Mouse (Mus musculus): ENCODE measurements around the gene Vgll3. TPM values are rescaled to one million over a fixed set of nuclear protein-coding genes. Genes with fewer than 3 reads are reported as not detected.
A peak's percentile ranks its signal among the peaks of the same experiment; 100 is the strongest.

Gene Vgll3
- polyA plus RNA-seq, 1 experiment, result 16.9 TPM

GRCm38 (mm10) chr16:65828141-65828565 lies 13.1 kb downstream of the Vgll3 start:
- TF ChIP-seq POLR2A (IDR thresholded peaks at IDR 0.05; ENCODE audit: control insufficient read depth, low read depth, low read length) (no peak), CTCF (IDR thresholded peaks at IDR 0.05; ENCODE audit: control insufficient read depth, insufficient read depth, insufficient replicate concordance, low read depth, low read length) (no peak)

DNA sequence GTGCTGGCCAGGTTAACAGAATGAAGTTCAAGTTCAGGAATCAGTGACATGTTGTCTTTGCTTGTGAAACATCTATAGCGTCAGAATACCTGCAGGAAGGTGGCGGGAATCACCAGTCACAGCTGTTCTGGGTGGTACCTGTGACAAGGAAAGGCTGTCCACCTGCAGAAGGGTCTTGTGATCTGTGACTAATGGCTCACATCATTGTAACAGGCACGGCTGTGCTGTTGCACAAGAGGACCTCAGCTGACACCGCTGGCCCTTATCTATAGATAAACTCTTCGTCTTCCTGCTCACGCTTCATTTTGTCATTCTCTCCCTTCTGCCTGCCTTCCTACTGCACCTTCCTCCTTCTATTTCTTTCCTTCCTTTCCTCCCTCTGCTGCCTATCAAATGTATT lies 14.0 kb downstream of the Vgll3 start:
- TF ChIP-seq POLR2A (IDR thresholded peaks at IDR 0.05; ENCODE audit: control insufficient read depth, low read depth, low read length) (no peak), CTCF (IDR thresholded peaks at IDR 0.05; ENCODE audit: control insufficient read depth, insufficient read depth, insufficient replicate concordance, low read depth, low read length) (no peak)

More at GRCm38 (mm10) chr16:65828141-65828565, 13.1 kb downstream of the Vgll3 start:
- H3K27ac ChIP-seq (ENCODE audit: control insufficient read depth, insufficient read depth, low read depth, low read length), result peak overlapping the region; percentile 77
- H3K27me3 ChIP-seq (ENCODE audit: control insufficient read depth, insufficient read depth, low read length), result no peaks in the 10 kb centered on the region
- H3K4me1 ChIP-seq (ENCODE audit: control insufficient read depth, insufficient read depth, low read length), result no peaks in the 10 kb centered on the region; the same call in 1 of the 2 replicates
- no peaks in the 10 kb centered on the region for H3K36me3 ChIP-seq (ENCODE audit: control insufficient read depth, insufficient read depth, low read length)
- peak overlapping the region; percentile 81 for H3K4me3 ChIP-seq (ENCODE audit: control insufficient read depth, low read depth, low read length)

DNA sequence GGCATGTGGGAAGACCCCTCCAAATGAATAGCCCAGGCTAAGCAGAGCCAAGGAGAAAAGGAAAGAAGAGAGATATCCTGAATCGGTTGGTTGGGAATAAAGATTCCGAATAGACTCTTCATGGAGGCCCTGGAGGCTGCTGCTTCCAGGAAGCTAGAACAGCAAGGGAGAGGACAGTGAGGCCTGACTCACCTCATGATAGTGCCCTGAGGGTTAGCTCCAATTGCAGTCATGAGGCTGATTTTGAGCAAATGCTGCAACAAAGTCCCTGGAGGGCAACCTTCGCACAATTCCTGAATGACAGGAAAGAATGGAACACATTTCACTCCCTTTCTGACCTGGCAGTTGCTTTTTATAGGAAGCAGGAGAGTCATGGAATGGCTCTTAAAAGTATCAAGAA lies 19.7 kb downstream of the Vgll3 start:
- H3K27ac ChIP-seq (ENCODE audit: control insufficient read depth, insufficient read depth, low read depth, low read length), result no peak overlapping the region
- TF ChIP-seq POLR2A (IDR thresholded peaks at IDR 0.05; ENCODE audit: control insufficient read depth, low read depth, low read length), result no peak
- H3K4me1 ChIP-seq (ENCODE audit: control insufficient read depth, insufficient read depth, low read length), result peaks cover 4% of the 10 kb centered on the region
- no peaks in the 10 kb centered on the region for H3K27me3 ChIP-seq (ENCODE audit: control insufficient read depth, insufficient read depth, low read length)
- H3K4me3 ChIP-seq (ENCODE audit: control insufficient read depth, low read depth, low read length), result no peak overlapping the region
- H3K36me3 ChIP-seq (ENCODE audit: control insufficient read depth, insufficient read depth, low read length), result no peaks in the 10 kb centered on the region

More for the DNA sequence above, 14.0 kb downstream of the Vgll3 start:
- H3K4me3 ChIP-seq (ENCODE audit: control insufficient read depth, low read depth, low read length), result peak overlapping the region; percentile 81
- peak overlapping the region; percentile 44 for H3K27ac ChIP-seq (ENCODE audit: control insufficient read depth, insufficient read depth, low read depth, low read length)
- H3K36me3 ChIP-seq (ENCODE audit: control insufficient read depth, insufficient read depth, low read length), result no peaks in the 10 kb centered on the region
- H3K4me1 ChIP-seq (ENCODE audit: control insufficient read depth, insufficient read depth, low read length), result no peaks in the 10 kb centered on the region; the same call in 1 of the 2 replicates
- no peaks in the 10 kb centered on the region for H3K27me3 ChIP-seq (ENCODE audit: control insufficient read depth, insufficient read depth, low read length)

GRCm38 (mm10) chr16:65850126-65850525 lies 35.1 kb downstream of the Vgll3 start:
- TF ChIP-seq CTCF (IDR thresholded peaks at IDR 0.05; ENCODE audit: control insufficient read depth, insufficient read depth, insufficient replicate concordance, low read depth, low read length), result no peak
- TF ChIP-seq POLR2A (IDR thresholded peaks at IDR 0.05; ENCODE audit: control insufficient read depth, low read depth, low read length), result no peak
- no peak overlapping the region for H3K27ac ChIP-seq (ENCODE audit: control insufficient read depth, insufficient read depth, low read depth, low read length)
- H3K27me3 ChIP-seq (ENCODE audit: control insufficient read depth, insufficient read depth, low read length), result no peaks in the 10 kb centered on the region
- no peak overlapping the region for H3K4me3 ChIP-seq (ENCODE audit: control insufficient read depth, low read depth, low read length)
- no peaks in the 10 kb centered on the region for H3K4me1 ChIP-seq (ENCODE audit: control insufficient read depth, insufficient read depth, low read length)
- no peaks in the 10 kb centered on the region for H3K36me3 ChIP-seq (ENCODE audit: control insufficient read depth, insufficient read depth, low read length)

- Histone ChIP-seq H3K27ac (ENCODE audit: control insufficient read depth, insufficient read depth, low read depth, low read length) (no peak overlapping the region), H3K4me3 (ENCODE audit: control insufficient read depth, low read depth, low read length) (no peak overlapping the region), H3K36me3 (ENCODE audit: control insufficient read depth, insufficient read depth, low read length) (no peaks in the 10 kb centered on the region), H3K27me3 (ENCODE audit: control insufficient read depth, insufficient read depth, low read length) (no peaks in the 10 kb centered on the region), H3K4me1 (ENCODE audit: control insufficient read depth, insufficient read depth, low read length) (no peaks in the 10 kb centered on the region)
- TF ChIP-seq CTCF (IDR thresholded peaks at IDR 0.05; ENCODE audit: control insufficient read depth, insufficient read depth, insufficient replicate concordance, low read depth, low read length) (no peak), POLR2A (IDR thresholded peaks at IDR 0.05; ENCODE audit: control insufficient read depth, low read depth, low read length) (no peak)
Observed at GRCm38 (mm10) chr16:65864471-65864870, 49.4 kb downstream of the Vgll3 start.

DNA sequence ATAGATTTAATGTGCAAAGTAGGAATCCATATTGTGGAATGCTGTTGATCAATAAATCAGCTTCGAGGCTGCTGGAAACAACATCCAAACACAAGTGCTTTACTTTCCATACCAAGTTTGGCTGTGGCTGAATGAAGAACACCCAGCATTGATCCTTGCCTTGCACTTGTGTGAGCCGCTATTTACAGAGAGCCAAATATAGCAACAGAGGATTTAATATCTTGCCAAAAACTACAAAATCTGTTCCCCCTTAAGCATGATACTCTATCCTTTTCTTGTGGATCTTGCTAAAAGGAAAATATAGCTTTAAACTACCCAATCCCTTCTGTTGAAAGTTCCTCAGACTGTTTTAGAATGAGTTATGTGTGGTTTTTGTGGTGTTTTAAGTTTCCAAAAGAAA lies 52.9 kb downstream of the Vgll3 start:
- H3K36me3 ChIP-seq (ENCODE audit: control insufficient read depth, insufficient read depth, low read length), result no peaks in the 10 kb centered on the region
- TF ChIP-seq POLR2A (IDR thresholded peaks at IDR 0.05; ENCODE audit: control insufficient read depth, low read depth, low read length), result no peak
- TF ChIP-seq CTCF (IDR thresholded peaks at IDR 0.05; ENCODE audit: control insufficient read depth, insufficient read depth, insufficient replicate concordance, low read depth, low read length), result no peak
- no peak overlapping the region for H3K4me3 ChIP-seq (ENCODE audit: control insufficient read depth, low read depth, low read length)
- H3K27me3 ChIP-seq (ENCODE audit: control insufficient read depth, insufficient read depth, low read length), result no peaks in the 10 kb centered on the region
- no peak overlapping the region for H3K27ac ChIP-seq (ENCODE audit: control insufficient read depth, insufficient read depth, low read depth, low read length)
- H3K4me1 ChIP-seq (ENCODE audit: control insufficient read depth, insufficient read depth, low read length), result no peaks in the 10 kb centered on the region

DNA sequence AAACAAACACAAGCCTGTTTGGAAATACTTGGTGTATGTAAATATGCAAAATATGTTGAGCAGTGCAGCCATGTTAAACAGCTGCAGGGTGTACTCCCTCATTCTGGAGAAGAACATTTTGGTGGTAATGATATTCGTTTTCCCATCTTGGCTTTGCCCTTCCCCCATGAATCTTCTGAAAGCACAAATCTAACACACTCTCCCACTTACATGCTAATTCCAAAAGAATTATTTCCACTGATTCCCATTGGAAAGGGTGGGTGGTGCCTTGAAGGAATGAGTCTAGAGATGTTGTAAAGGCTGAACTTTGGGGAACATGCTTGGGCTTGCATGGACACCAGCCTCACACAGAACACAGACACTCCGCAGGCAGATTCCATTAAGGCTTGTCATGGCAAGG lies 53.9 kb downstream of the Vgll3 start:
- Histone ChIP-seq H3K4me3 (ENCODE audit: control insufficient read depth, low read depth, low read length) (no peak overlapping the region), H3K27ac (ENCODE audit: control insufficient read depth, insufficient read depth, low read depth, low read length) (no peak overlapping the region), H3K4me1 (ENCODE audit: control insufficient read depth, insufficient read depth, low read length) (no peaks in the 10 kb centered on the region), H3K27me3 (ENCODE audit: control insufficient read depth, insufficient read depth, low read length) (no peaks in the 10 kb centered on the region), H3K36me3 (ENCODE audit: control insufficient read depth, insufficient read depth, low read length) (no peaks in the 10 kb centered on the region)
- TF ChIP-seq CTCF (IDR thresholded peaks at IDR 0.05; ENCODE audit: control insufficient read depth, insufficient read depth, insufficient replicate concordance, low read depth, low read length), result no peak
- TF ChIP-seq POLR2A (IDR thresholded peaks at IDR 0.05; ENCODE audit: control insufficient read depth, low read depth, low read length), result no peak

DNA sequence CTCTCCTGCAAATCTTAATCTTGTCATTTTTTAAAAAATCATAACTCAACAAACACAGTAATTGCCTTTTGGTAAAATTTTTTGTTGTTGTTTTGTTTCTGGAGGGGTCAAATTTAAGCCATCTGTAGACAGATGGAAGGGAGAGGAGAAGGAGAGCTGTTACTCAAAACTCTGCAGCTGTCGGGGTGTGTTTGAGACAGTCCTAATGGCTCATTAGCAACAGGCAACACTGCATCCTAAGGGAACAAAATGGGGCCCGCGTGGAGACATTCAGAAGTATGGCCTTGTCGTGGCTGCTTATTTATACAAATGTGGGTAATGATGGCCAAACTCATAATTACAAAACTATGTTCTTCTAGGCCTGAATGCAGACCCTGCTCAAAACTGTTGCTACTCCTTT lies 73.9 kb downstream of the Vgll3 start:
- no peaks in the 10 kb centered on the region for H3K27me3 ChIP-seq (ENCODE audit: control insufficient read depth, insufficient read depth, low read length)
- H3K4me1 ChIP-seq (ENCODE audit: control insufficient read depth, insufficient read depth, low read length), result no peaks in the 10 kb centered on the region
- H3K4me3 ChIP-seq (ENCODE audit: control insufficient read depth, low read depth, low read length), result no peak overlapping the region
- no peak overlapping the region for H3K27ac ChIP-seq (ENCODE audit: control insufficient read depth, insufficient read depth, low read depth, low read length)
- TF ChIP-seq POLR2A (IDR thresholded peaks at IDR 0.05; ENCODE audit: control insufficient read depth, low read depth, low read length) (no peak), CTCF (IDR thresholded peaks at IDR 0.05; ENCODE audit: control insufficient read depth, insufficient read depth, insufficient replicate concordance, low read depth, low read length) (no peak)
- no peaks in the 10 kb centered on the region for H3K36me3 ChIP-seq (ENCODE audit: control insufficient read depth, insufficient read depth, low read length)
